Mouse (Mus musculus): ENCODE measurements around the gene Mark4. TPM values are rescaled to one million over a fixed set of nuclear protein-coding genes. Genes with fewer than 3 reads are reported as not detected.

Gene Mark4
- polyA plus RNA-seq, 1 experiment from 2014 or later, result 4.7 TPM

DNA sequence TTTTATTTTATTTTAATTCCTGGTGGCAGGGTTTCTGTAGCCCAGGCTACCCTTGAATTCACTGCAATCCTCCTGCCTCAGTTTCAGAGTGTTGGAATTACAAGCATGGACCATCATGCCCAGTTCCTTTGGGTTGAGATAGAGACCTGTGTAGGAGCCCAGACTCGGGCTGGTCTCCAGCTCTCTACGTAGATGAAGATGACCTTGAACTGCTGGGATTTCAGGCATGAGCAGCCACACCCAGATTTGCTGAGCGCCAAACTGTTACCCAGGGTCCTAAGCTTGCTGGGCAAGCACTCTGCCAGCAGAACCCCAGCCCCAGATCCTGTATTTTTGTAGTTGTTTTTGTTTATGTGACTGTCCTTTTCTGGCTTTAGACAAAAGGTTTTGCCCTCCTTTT, 45.1 kb downstream of the Mark4 start:
- WGBS, result 60% methylated on average over 3 of the region's 3 CpGs
- no peak overlapping the region for H3K4me3 ChIP-seq (ENCODE audit: low read depth, low read length)
- no peaks in the 10 kb centered on the region for H3K36me3 ChIP-seq (ENCODE audit: control insufficient read depth, insufficient read depth)
- H3K27ac ChIP-seq (ENCODE audit: low read depth, low read length), result no peak overlapping the region
- TF ChIP-seq CTCF (IDR thresholded peaks at IDR 0.05; ENCODE audit: low read depth), result no peak
- no peak overlapping the region for H3K4me2 ChIP-seq (replicated peaks; ENCODE audit: low read depth)
- no peaks in the 10 kb centered on the region for H3K4me1 ChIP-seq (replicated peaks; ENCODE audit: control insufficient read depth, insufficient read depth, low read length)
- ATAC-seq, result no peak
- peaks cover 7% of the 10 kb centered on the region; the same call in 1 of the 2 replicates for H3K27me3 ChIP-seq (replicated peaks; ENCODE audit: control insufficient read depth, insufficient read depth, low read length)
- H3K9ac ChIP-seq (ENCODE audit: low read depth, low read length), result no peak overlapping the region
- H3K9me3 ChIP-seq (ENCODE audit: control insufficient read depth), result no peaks in the 10 kb centered on the region

DNA sequence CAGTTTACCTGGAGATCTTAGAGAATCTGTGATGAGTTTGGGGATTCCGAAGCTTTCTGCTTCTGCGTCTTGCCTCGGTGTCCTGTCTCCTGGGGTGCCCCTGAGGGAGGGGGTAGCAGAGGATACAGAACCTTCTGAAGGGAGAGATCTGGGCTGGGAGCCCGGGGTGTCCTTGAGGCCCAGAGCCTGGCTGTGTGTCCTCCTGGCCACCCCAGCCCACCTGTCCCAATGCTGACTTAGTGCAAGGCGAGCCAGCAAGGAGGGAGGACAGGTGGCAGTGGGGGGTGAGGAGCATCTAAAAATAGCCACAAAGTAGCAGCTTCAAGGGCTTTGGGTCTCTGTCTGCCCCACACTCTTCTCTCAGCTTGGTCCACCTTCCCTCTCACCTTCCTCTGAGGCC, 46.8 kb downstream of the Mark4 start:
- no peak for TF ChIP-seq CTCF (IDR thresholded peaks at IDR 0.05; ENCODE audit: low read depth)
- no peak overlapping the region for H3K4me3 ChIP-seq (ENCODE audit: low read depth, low read length)
- WGBS, result 84% methylated on average over 5 of the region's 5 CpGs
- no peaks in the 10 kb centered on the region for H3K9me3 ChIP-seq (ENCODE audit: control insufficient read depth)
- no peak for ATAC-seq
- H3K4me2 ChIP-seq (replicated peaks; ENCODE audit: low read depth), result no peak overlapping the region
- H3K36me3 ChIP-seq (ENCODE audit: control insufficient read depth, insufficient read depth), result no peaks in the 10 kb centered on the region
- H3K4me1 ChIP-seq (replicated peaks; ENCODE audit: control insufficient read depth, insufficient read depth, low read length), result no peaks in the 10 kb centered on the region
- no peaks in the 10 kb centered on the region for H3K27me3 ChIP-seq (replicated peaks; ENCODE audit: control insufficient read depth, insufficient read depth, low read length)
- H3K9ac ChIP-seq (ENCODE audit: low read depth, low read length), result no peak overlapping the region
- H3K27ac ChIP-seq (ENCODE audit: low read depth, low read length), result no peak overlapping the region

- Histone ChIP-seq H3K36me3 (ENCODE audit: control insufficient read depth, insufficient read depth) (no peaks in the 10 kb centered on the region), H3K9me3 (ENCODE audit: control insufficient read depth) (no peaks in the 10 kb centered on the region), H3K9ac (ENCODE audit: low read depth, low read length) (no peak overlapping the region), H3K4me1 (replicated peaks; ENCODE audit: control insufficient read depth, insufficient read depth, low read length) (no peaks in the 10 kb centered on the region), H3K4me2 (replicated peaks; ENCODE audit: low read depth) (no peak overlapping the region), H3K4me3 (ENCODE audit: low read depth, low read length) (no peak overlapping the region), H3K27ac (ENCODE audit: low read depth, low read length) (no peak overlapping the region), H3K27me3 (replicated peaks; ENCODE audit: control insufficient read depth, insufficient read depth, low read length) (no peaks in the 10 kb centered on the region)
- no peak for TF ChIP-seq CTCF (IDR thresholded peaks at IDR 0.05; ENCODE audit: low read depth)
- WGBS, result 68% methylated on average over 11 of the region's 11 CpGs
- ATAC-seq, result no peak
These were observed 47.8 kb downstream of the Mark4 start for GRCm38 (mm10) chr7:19410766-19411344.

- Histone ChIP-seq H3K9me3 (ENCODE audit: control insufficient read depth) (no peaks in the 10 kb centered on the region), H3K27me3 (replicated peaks; ENCODE audit: control insufficient read depth, insufficient read depth, low read length) (no peaks in the 10 kb centered on the region), H3K27ac (ENCODE audit: low read depth, low read length) (no peak overlapping the region), H3K4me2 (replicated peaks; ENCODE audit: low read depth) (no peak overlapping the region), H3K9ac (ENCODE audit: low read depth, low read length) (no peak overlapping the region), H3K36me3 (ENCODE audit: control insufficient read depth, insufficient read depth) (no peaks in the 10 kb centered on the region), H3K4me1 (replicated peaks; ENCODE audit: control insufficient read depth, insufficient read depth, low read length) (no peaks in the 10 kb centered on the region), H3K4me3 (ENCODE audit: low read depth, low read length) (no peak overlapping the region)
- ATAC-seq, result no peak
- WGBS, result 53% methylated on average over 6 of the region's 6 CpGs
- TF ChIP-seq CTCF (IDR thresholded peaks at IDR 0.05; ENCODE audit: low read depth), result no peak
These were observed 48.9 kb downstream of the Mark4 start for GRCm38 (mm10) chr7:19409753-19410152.

DNA sequence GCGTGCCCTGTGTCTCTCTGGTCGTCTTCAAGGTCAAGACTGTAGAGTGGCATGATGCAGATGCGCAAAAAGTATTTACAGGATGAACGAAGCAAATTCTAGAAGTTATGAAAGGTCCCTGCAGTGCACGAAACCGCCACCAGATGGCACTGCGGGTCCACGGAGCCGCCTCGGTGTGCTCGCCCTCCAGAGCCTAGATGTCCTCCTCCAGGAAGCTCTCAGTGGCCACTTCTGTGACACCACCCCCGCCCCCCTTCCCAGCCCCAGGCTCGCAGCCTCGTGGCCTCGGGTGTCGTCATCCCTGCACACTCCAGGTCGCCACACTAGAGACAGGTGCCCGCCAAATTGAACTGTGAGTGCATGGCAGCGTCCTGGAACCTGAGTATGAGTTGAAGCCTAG, 53.2 kb downstream of the Mark4 start:
- H3K27me3 ChIP-seq (replicated peaks; ENCODE audit: control insufficient read depth, insufficient read depth, low read length), result peaks cover 28% of the 10 kb centered on the region
- H3K9ac ChIP-seq (ENCODE audit: low read depth, low read length), result no peak overlapping the region
- no peak overlapping the region for H3K4me3 ChIP-seq (ENCODE audit: low read depth, low read length)
- H3K9me3 ChIP-seq (ENCODE audit: control insufficient read depth), result no peaks in the 10 kb centered on the region
- 0 out of 2 replicates have a peak, but pooled peaks cover 3% of the 10 kb centered on the region for H3K4me1 ChIP-seq (replicated peaks; ENCODE audit: control insufficient read depth, insufficient read depth, low read length)
- no peaks in the 10 kb centered on the region for H3K36me3 ChIP-seq (ENCODE audit: control insufficient read depth, insufficient read depth)
- H3K4me2 ChIP-seq (replicated peaks; ENCODE audit: low read depth), result peak overlapping the region; percentile 35; the same call in 1 of the 2 replicates
- 2% methylated on average over 19 of the region's 19 CpGs for WGBS
- peak; percentile 50; the same call in 1 of the 2 replicates for ATAC-seq
- H3K27ac ChIP-seq (ENCODE audit: low read depth, low read length), result no peak overlapping the region
- TF ChIP-seq CTCF (IDR thresholded peaks at IDR 0.05; ENCODE audit: low read depth), result peak; percentile 97

- TF ChIP-seq CTCF (IDR thresholded peaks at IDR 0.05; ENCODE audit: low read depth), result no peak
- peaks cover 35% of the 10 kb centered on the region for H3K27me3 ChIP-seq (replicated peaks; ENCODE audit: control insufficient read depth, insufficient read depth, low read length)
- H3K4me1 ChIP-seq (replicated peaks; ENCODE audit: control insufficient read depth, insufficient read depth, low read length), result 0 out of 2 replicates have a peak, but pooled peaks cover 6% of the 10 kb centered on the region
- 49% methylated on average over 7 of the region's 7 CpGs for WGBS
- no peaks in the 10 kb centered on the region for H3K36me3 ChIP-seq (ENCODE audit: control insufficient read depth, insufficient read depth)
- H3K27ac ChIP-seq (ENCODE audit: low read depth, low read length), result no peak within 1 kb of the TSS
- peak within 1 kb of the TSS; percentile 59 for H3K4me3 ChIP-seq (ENCODE audit: low read depth, low read length)
- ATAC-seq, result no peak
- peak within 1 kb of the TSS; percentile 51 for H3K9ac ChIP-seq (ENCODE audit: low read depth, low read length)
- no peaks in the 10 kb centered on the region for H3K9me3 ChIP-seq (ENCODE audit: control insufficient read depth)
- H3K4me2 ChIP-seq (replicated peaks; ENCODE audit: low read depth), result peak within 1 kb of the TSS; percentile 97
These were observed 54.1 kb downstream of the Mark4 start, which contains the start of gene Ckm for GRCm38 (mm10) chr7:19404476-19404875. TSS of gene Ckm (plus strand) at chr7:19404776.

Data from intestine, postnatal 0 days (tissue).